8 mouse cellular contexts compared by ENCODE assay signal in the genomic region with DNA sequence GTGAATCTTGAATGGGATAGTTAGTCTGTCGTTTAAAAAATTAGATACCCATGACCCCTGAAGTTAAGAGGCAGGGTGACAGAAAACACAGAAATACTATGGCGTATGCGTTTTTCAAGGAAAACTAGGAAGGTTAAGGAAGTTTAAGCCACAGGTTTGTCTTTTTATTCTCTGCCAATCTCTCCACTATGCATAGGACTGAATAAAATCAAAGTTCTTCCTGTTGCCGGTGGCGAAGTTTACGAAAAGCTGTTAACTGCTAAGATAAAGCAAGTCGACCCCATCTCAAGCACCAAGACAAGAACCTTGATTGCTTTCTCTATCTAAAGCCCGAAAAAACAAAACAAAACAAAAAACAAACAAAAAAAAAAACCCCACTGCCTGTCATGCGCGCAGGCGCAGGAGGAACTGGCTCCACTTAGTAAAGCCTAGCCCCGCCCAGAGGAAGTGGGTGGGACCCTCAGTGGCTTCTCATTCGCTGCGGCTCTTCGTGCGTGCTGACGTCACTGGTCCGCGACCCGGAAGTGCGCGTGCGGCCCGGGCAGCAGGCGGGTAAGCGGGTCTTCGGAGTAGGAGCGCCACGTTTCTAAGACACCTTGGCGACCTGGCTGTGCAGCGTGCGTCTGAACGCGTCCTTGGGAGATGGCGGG. TPM values are rescaled to one million over a fixed set of nuclear protein-coding genes. Genes with fewer than 3 reads are reported as not detected.
A peak's percentile ranks its signal among the peaks of the same experiment; 100 is the strongest.
DNase-seq lines count a peak whose midpoint lies in the region; ATAC-seq lines count a peak whose summit lies in the region.

Gene Trnt1, plus strand, starts transcription at position 481 of the 650 bp plus-strand sequence.

- H3K4me1 ChIP-seq in forebrain, embryonic 14.5 days (ENCODE audit: control insufficient read depth, insufficient read depth, low read length) = peaks cover 10% of the 10 kb centered on the region
- H3K4me1 ChIP-seq in neural tube, embryonic 15.5 days = peaks cover 13% of the 10 kb centered on the region

- H3K27me3 ChIP-seq in forebrain, embryonic 14.5 days (replicated peaks; ENCODE audit: control insufficient read depth, insufficient read depth, low read length) = no peaks in the 10 kb centered on the region
- H3K27me3 ChIP-seq in neural tube, embryonic 15.5 days (replicated peaks) = no peaks in the 10 kb centered on the region; the same call in 1 of the 2 replicates

- H3K36me3 ChIP-seq in forebrain, embryonic 14.5 days (ENCODE audit: control insufficient read depth, insufficient read depth, low read length) = peaks cover 16% of the 10 kb centered on the region
- peaks cover 7% of the 10 kb centered on the region for H3K36me3 ChIP-seq in neural tube, embryonic 15.5 days

- peak within 1 kb of the TSS; percentile 54 for H3K4me3 ChIP-seq in forebrain, embryonic 14.5 days (ENCODE audit: low read depth, low read length)
- H3K4me3 ChIP-seq in neural tube, embryonic 15.5 days (replicated peaks) = peak within 1 kb of the TSS; percentile 90

- peak within 1 kb of the TSS; percentile 63 for H3K9ac ChIP-seq in forebrain, embryonic 14.5 days (ENCODE audit: low read length)
- peak within 1 kb of the TSS; percentile 63 for H3K9ac ChIP-seq in neural tube, embryonic 15.5 days (replicated peaks)

- ATAC-seq in forebrain, embryonic 14.5 days = peak; percentile 100
- peak; percentile 99 for ATAC-seq in neural tube, embryonic 15.5 days (ENCODE audit: low FRiP score)

- WGBS in forebrain, embryonic 14.5 days = 10% methylated on average over 35 of the region's 35 CpGs
- WGBS in neural tube, embryonic 15.5 days = 9% methylated on average over 35 of the region's 35 CpGs

- H3K4me2 ChIP-seq in forebrain, embryonic 14.5 days (ENCODE audit: low read length) = peak within 1 kb of the TSS; percentile 93
- H3K4me2 ChIP-seq in neural tube, embryonic 15.5 days = peak within 1 kb of the TSS; percentile 96

- peak; percentile 98 for DNase-seq in ES-CJ7 (ENCODE audit: low read depth, low spot score)
- DNase-seq in cerebellum, adult 11 months = peak; percentile 95
- peak; percentile 99 for DNase-seq in forebrain, embryonic 14.5 days (ENCODE audit: low spot score)
- peak; percentile 97 to 99 for DNase-seq in heart, postnatal 14 days
- DNase-seq in layer of hippocampus, adult 11-12 months (ENCODE audit: low spot score) = peak; percentile 98
- peak; percentile 97 to 99 for DNase-seq in lung, adult 18-20 months
- DNase-seq in testis, postnatal 14 days (ENCODE audit: low spot score) = peak; percentile 98

- no peaks in the 10 kb centered on the region for H3K9me3 ChIP-seq in forebrain, embryonic 14.5 days (replicated peaks; ENCODE audit: control insufficient read depth, low read length)
- H3K9me3 ChIP-seq in neural tube, embryonic 15.5 days (replicated peaks) = no peaks in the 10 kb centered on the region

- intact Hi-C loops in heart, postnatal 14 days (cut with DNase I) = loop anchor here (1.0 kb wide), 1 partner anchor 32 kb away; the partner anchor contains the start of gene Crbn

- H3K27ac ChIP-seq in forebrain, embryonic 14.5 days (ENCODE audit: low read depth, low read length) = no peak within 1 kb of the TSS
- H3K27ac ChIP-seq in neural tube, embryonic 15.5 days (replicated peaks) = peak within 1 kb of the TSS; percentile 66

RNA-seq across cellular contexts. Expression of gene Trnt1, which starts in this region (rescaled TPM):
- polyA plus RNA-seq in forebrain, embryonic 14.5 days (2014; fragmentation: Nextera tagmentation; extraction: Ambion mirVana) = 68.7 and 81.7 TPM in 2 replicates
- total RNA-seq in heart, postnatal 14 days (2021) = 10 to 100 TPM; 29.1 to 32.6 TPM
- 60.7 and 63.7 TPM in 2 replicates for polyA plus RNA-seq in neural tube, embryonic 15.5 days (2015; fragmentation: Nextera tagmentation; extraction: Ambion mirVana)
